Mouse (Mus musculus) thymus, adult 2 months (tissue): ENCODE measurements around the gene Fcrl5.

Experiments
- CTCF ChIP-seq: fragments of 200-500 bp; IDR thresholded peaks from 2 replicates; pipeline ENCODE4 v1.5.1; 2012; ENCODE audit warnings: mild to moderate bottlenecking, control low read depth, low read length, moderate library complexity, borderline replicate concordance; ENCODE audit not compliant: control insufficient read depth, poor library complexity, insufficient read depth; ENCODE audit errors: extremely low read depth
- POLR2A ChIP-seq: fragments of 200-500 bp; IDR thresholded peaks from 2 replicates; pipeline ENCODE4 v1.6.1; 2012; ENCODE audit warnings: mild to moderate bottlenecking, low read length, control low read depth, moderate library complexity; ENCODE audit not compliant: control insufficient read depth, poor library complexity, insufficient read depth; ENCODE audit errors: extremely low read depth

DNA sequence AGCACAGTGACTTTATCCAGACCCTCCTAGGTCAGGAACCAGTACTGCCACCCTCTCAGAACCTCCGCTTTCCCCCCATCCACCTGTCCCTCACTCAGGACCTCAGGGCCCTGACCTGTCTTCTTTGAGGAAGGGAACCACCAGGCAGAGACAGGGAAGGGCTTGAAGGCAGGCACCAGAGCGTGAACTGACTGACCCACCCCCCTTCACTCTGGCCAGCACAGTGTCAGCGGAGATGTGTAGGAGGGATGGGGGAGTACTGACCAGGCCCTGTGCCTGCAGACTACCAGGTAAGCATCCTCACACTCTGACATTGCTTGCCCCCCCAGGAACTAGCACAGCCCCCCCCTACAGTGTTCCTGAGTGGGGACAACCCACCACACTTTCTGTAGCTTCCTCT, 110.0 kb downstream of the Fcrl5 start:
- no peak for TF ChIP-seq CTCF
- no peak for TF ChIP-seq POLR2A
